Mouse (Mus musculus) limb, embryonic 14.5 days (tissue): Measurements from ENCODE around the gene Gm21750. TPM values are rescaled to one million over a fixed set of nuclear protein-coding genes. Genes with fewer than 3 reads are reported as not detected.
"Not testable (repeated sequence)": the region's sequence is repeated elsewhere in the genome, so short reads cannot be mapped to it uniquely, and the experiment has no call there.

Source experiments
- ATAC-seq: fragments of 200-750 bp; cut with Nextera tagmentation; 2 replicates; pipeline ENCODE4 v1.8.0; 2017; ENCODE audit warnings: low read depth, moderate number of reproducible peaks, moderate TSS enrichment; ENCODE audit not compliant: low FRiP score
- DNase-seq: peaks from one replicate; pipeline ENCODE4 v3.0.0-alpha.2; 2015; ENCODE audit warnings: low spot score
- H3K27ac ChIP-seq: fragments of 300-500 bp; sonication (generic); replicated peaks from 2 replicates; pipeline ENCODE4 v1.5.1; 2014; ENCODE audit warnings: low read depth, mild to moderate bottlenecking, low read length, moderate library complexity, mixed read lengths
- H3K27me3 ChIP-seq: fragments of 300-500 bp; sonication (generic); 2 replicates; pipeline ENCODE4 v1.6.1; 2014; ENCODE audit warnings: low read length, mixed read lengths; ENCODE audit not compliant: control insufficient read depth, insufficient read depth
- H3K36me3 ChIP-seq: fragments of 300-500 bp; sonication (generic); 2 replicates; pipeline ENCODE4 v1.6.1; 2014; ENCODE audit warnings: mild to moderate bottlenecking, low read length, moderate library complexity, mixed read lengths; ENCODE audit not compliant: control insufficient read depth, insufficient read depth
- H3K4me1 ChIP-seq: fragments of 300-500 bp; sonication (generic); 2 replicates; pipeline ENCODE4 v1.6.1; 2014; ENCODE audit warnings: antibody characterized with exemption, low read length, mixed read lengths; ENCODE audit not compliant: control insufficient read depth, insufficient read depth
- H3K4me2 ChIP-seq: fragments of 300-500 bp; sonication (generic); replicated peaks from 2 replicates; pipeline ENCODE4 v1.6.1; 2014; ENCODE audit warnings: low read depth, mild to moderate bottlenecking, low read length, moderate library complexity; ENCODE audit not compliant: severe bottlenecking
- H3K4me3 ChIP-seq: fragments of 300-500 bp; sonication (generic); replicated peaks from 2 replicates; pipeline ENCODE4 v1.5.1; 2014; ENCODE audit warnings: low read length
- H3K9ac ChIP-seq: fragments of 300-500 bp; sonication (generic); 2 replicates; pipeline ENCODE4 v1.6.1; 2014; ENCODE audit warnings: mild to moderate bottlenecking, low read depth, low read length, moderate library complexity; ENCODE audit not compliant: severe bottlenecking
- H3K9me3 ChIP-seq: fragments of 300-500 bp; sonication (generic); 2 replicates; pipeline ENCODE4 v1.6.1; 2016; ENCODE audit warnings: low read length; ENCODE audit not compliant: control insufficient read depth
- POLR2A ChIP-seq: fragments of 200-500 bp; IDR thresholded peaks from 2 replicates; pipeline ENCODE4 v1.8.0; 2012; ENCODE audit warnings: inconsistent platforms, mild to moderate bottlenecking, moderate library complexity, borderline replicate concordance; ENCODE audit not compliant: insufficient read depth, insufficient read length; ENCODE audit errors: extremely low read depth
- WGBS: fragments of 180-500 bp; shearing (Covaris S2); extraction: QIAGEN DNeasy Blood & Tissue Kit; methylation state at CpG from one replicate; pipeline ENCODE4 v1.1.7; 2014; 5-methylcytosine and 5-hydroxymethylcytosine counted together
- polyA plus RNA-seq, 2 experiments: library from polyadenylated mRNA; depleted of rRNA in 1 of 2; stranded (reverse) in 1 of 2; unstranded in 1 of 2; fragments of >200 nt; fragmentation: Nextera tagmentation in 1 of 2; extraction: Ambion mirVana in 1 of 2; gene quantifications; 2 replicates each; pipeline versions ENCODE4 v1.2.1 to v1.2.3; 2012 to 2014

Gm21750 gene
- not detected in 2 replicates for polyA plus RNA-seq (2012; rRNA removed)
- polyA plus RNA-seq (2014; fragmentation: Nextera tagmentation; extraction: Ambion mirVana) = not detected in 2 replicates

- 84% methylated on average over 3 of the region's 3 CpGs for WGBS
- not testable (repeated sequence) for H3K27me3 ChIP-seq, ATAC-seq, H3K9ac ChIP-seq, DNase-seq, H3K4me3 ChIP-seq, H3K36me3 ChIP-seq, H3K4me1 ChIP-seq, H3K9me3 ChIP-seq, H3K4me2 ChIP-seq, H3K27ac ChIP-seq
Observed at GRCm38 (mm10) chr14:73660925-73661324, at the start of gene Gm21750. TSS of gene Gm21750 (plus strand) at chr14:73661225.

DNA sequence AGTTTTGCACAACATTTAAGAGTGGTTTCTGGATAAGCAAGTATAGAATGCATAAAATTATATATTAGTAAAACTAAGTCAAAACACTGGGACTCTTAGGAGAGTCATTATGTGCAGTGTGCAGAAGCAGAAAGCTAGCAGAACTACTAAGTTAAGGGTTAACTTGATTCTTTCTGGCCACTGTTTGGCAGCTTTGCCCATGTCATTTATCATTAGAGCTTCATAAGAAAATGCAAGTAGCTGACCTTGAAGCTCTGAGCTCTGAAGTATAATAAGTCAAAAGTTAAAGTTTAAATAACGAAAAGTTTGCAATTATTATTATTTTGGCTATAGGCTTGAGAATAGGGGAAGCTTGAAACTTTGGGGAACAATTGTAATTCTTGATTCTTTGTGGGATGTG lies 46.1 kb upstream of the Gm21750 start:
- H3K9ac ChIP-seq, DNase-seq, H3K36me3 ChIP-seq, H3K4me1 ChIP-seq, H3K27ac ChIP-seq, H3K9me3 ChIP-seq, H3K27me3 ChIP-seq, H3K4me2 ChIP-seq, ATAC-seq, H3K4me3 ChIP-seq: not testable (repeated sequence)
- 74% methylated on average over 1 of the region's 1 CpGs for WGBS

- H3K36me3 ChIP-seq = no peaks in the 10 kb centered on the region
- H3K9ac ChIP-seq = no peak overlapping the region
- DNase-seq = no peak
- 76% methylated on average over 3 of the region's 3 CpGs for WGBS
- peaks cover 7% of the 10 kb centered on the region; the same call in 1 of the 2 replicates for H3K9me3 ChIP-seq
- no peak overlapping the region for H3K4me2 ChIP-seq
- ATAC-seq = no peak
- no peak overlapping the region for H3K27ac ChIP-seq
- H3K27me3 ChIP-seq = no peaks in the 10 kb centered on the region
- H3K4me1 ChIP-seq = no peaks in the 10 kb centered on the region
- no peak overlapping the region for H3K4me3 ChIP-seq
- TF ChIP-seq POLR2A = no peak
Observed at GRCm38 (mm10) chr14:73620880-73621279, 40.1 kb upstream of the Gm21750 start.

DNA sequence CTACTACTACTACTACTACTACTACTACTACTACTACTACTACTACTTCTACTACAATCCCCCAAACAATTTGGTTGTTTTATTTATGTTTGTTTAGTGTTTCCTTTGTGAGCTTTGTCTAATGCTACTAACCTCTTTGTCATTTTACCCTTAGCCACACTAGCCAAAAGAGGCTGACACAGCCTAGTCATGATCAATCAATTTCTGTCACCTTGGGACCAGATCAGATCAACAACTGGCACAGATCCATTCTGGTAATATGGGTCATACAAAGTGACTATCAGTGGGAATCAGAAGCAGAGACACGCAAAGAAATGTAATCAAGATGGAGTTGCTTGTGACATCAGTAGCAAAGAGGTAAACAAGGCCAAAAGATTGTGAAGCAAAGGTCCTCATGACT lies 38.0 kb upstream of the Gm21750 start:
- Histone ChIP-seq H3K27me3 (no peaks in the 10 kb centered on the region), H3K4me2 (no peak overlapping the region), H3K4me1 (no peaks in the 10 kb centered on the region), H3K4me3 (no peak overlapping the region), H3K9ac (no peak overlapping the region), H3K36me3 (no peaks in the 10 kb centered on the region), H3K27ac (no peak overlapping the region), H3K9me3 (peaks cover 7% of the 10 kb centered on the region; the same call in 1 of the 2 replicates)
- ATAC-seq = no peak
- TF ChIP-seq POLR2A = no peak
- no peak for DNase-seq
- 96% methylated on average over 1 of the region's 1 CpGs for WGBS

DNA sequence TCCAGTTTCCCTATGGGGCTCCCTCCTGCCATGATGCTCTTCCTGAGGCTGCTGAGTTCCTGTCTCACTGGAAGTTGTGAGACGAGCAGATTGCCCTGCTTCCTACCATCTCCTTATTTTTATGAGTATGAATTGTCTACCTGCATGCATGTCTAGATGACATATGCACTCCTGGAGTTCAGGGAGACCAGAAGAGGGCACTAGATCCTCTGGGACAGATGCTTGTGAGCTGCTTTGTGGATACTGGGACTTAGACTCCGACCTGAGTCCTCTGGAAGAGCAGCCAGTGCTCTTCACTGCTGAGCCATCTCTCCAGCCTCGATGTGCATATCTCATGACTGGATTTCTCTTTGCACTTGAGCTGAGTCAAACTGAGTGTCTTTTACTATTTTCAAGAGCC lies 35.6 kb upstream of the Gm21750 start:
- Histone ChIP-seq H3K4me1 (no peaks in the 10 kb centered on the region), H3K9ac (no peak overlapping the region), H3K4me2 (no peak overlapping the region), H3K27ac (no peak overlapping the region), H3K4me3 (no peak overlapping the region), H3K9me3 (no peaks in the 10 kb centered on the region), H3K27me3 (no peaks in the 10 kb centered on the region), H3K36me3 (no peaks in the 10 kb centered on the region)
- DNase-seq (no peak), ATAC-seq (no peak)
- no peak for TF ChIP-seq POLR2A
- 59% methylated on average over 3 of the region's 3 CpGs for WGBS

DNA sequence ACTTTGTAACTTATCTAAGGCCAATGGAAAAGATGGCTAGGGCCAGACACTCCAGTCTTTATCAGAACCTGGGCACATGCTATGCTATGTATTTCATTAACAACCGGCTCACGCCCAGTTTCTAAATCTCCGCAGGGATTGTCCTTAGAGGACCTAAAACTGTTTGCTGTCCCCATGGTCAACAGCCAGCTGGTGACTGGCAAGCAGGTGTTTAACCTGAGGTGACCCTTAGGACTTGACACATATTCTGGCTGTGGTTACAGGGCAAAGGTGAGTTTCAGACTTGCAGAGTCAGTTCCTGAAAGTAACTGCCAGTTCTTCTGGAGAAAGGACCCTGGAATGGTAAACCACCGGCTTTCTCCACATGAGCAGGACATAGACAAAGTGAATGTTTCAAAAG lies 29.5 kb upstream of the Gm21750 start:
- no peak for ATAC-seq
- WGBS = 95% methylated on average over 4 of the region's 4 CpGs
- Histone ChIP-seq H3K36me3 (no peaks in the 10 kb centered on the region), H3K27me3 (no peaks in the 10 kb centered on the region), H3K27ac (no peak overlapping the region), H3K4me2 (no peak overlapping the region), H3K4me3 (no peak overlapping the region), H3K9me3 (no peaks in the 10 kb centered on the region), H3K4me1 (no peaks in the 10 kb centered on the region), H3K9ac (no peak overlapping the region)
- DNase-seq = no peak
- TF ChIP-seq POLR2A = no peak
